Mouse (Mus musculus): ENCODE measurements around the gene Col8a2.

DNA sequence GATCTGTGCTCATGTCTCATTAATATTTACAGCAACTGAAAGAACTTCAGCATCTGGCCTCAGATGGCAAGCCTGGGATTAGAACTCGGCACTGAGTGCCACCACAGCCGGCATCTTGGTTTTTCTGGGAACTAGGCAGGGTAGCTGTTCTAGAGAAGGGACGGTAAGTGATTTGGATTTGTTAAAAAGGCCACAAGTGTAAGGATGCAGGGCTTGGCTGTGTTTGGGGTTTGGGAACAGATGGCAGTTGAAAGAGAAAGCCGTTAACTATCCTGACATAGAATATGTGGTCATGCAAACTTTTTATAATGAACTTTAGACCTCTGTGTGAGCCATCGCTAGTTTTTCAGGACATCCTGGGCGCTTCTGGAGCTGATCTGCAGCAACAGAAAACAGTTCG lies 24.9 kb upstream of the Col8a2 start:
- TF ChIP-seq POLR2A (IDR thresholded peaks at IDR 0.05; ENCODE audit: extremely low read depth, insufficient read depth, low read length) (no peak), CTCF (IDR thresholded peaks at IDR 0.05; ENCODE audit: extremely low read depth, insufficient read depth, low read length) (no peak)

All from cortical plate, adult 2 months (tissue).